10 mouse cellular contexts compared by ENCODE assay signal in genomic region chr6:97027110-97027677, GRCm38 (mm10). TPM values are rescaled to one million over a fixed set of nuclear protein-coding genes. Genes with fewer than 3 reads are reported as not detected.
A peak's percentile ranks its signal among the peaks of the same experiment; 100 is the strongest.
DNase-seq lines count a peak whose midpoint lies in the region; ATAC-seq lines count a peak whose summit lies in the region.
"Had no signal": no experiment of that assay in that cellular context is flagged by ENCODE, and none has a peak within 500 bp of the region (broad histone marks: within the 10 kb centered on the region; RNA-seq: fewer than 3 reads in every experiment).

No protein-coding gene starts in this region.

- H3K4me3 ChIP-seq in midbrain, embryonic 15.5 days = no peak overlapping the region

- H3K27me3 ChIP-seq in midbrain, embryonic 15.5 days (replicated peaks) = 0 out of 2 replicates have a peak, but pooled peaks cover 3% of the 10 kb centered on the region

- intact Hi-C loops in left cerebral cortex, postnatal 14 days (cut with DNase I) = loop anchor here (5.0 to 10.0 kb wide), 2 partner anchors 80 to 1932 kb away; no protein-coding TSS in a partner anchor

- no peaks in the 10 kb centered on the region for H3K36me3 ChIP-seq in midbrain, embryonic 15.5 days (replicated peaks)

- H3K4me2 ChIP-seq in midbrain, embryonic 15.5 days = peak overlapping the region; percentile 26; the same call in 1 of the 2 replicates

- peak; percentile 13 for DNase-seq in CD4-positive, CD25-positive, alpha-beta regulatory T cell, adult 2 months (ENCODE audit: low read depth, low spot score)
- DNase-seq in left cerebral cortex, postnatal 14 days (ENCODE audit: low spot score in 2 of 2) = peak; percentile 11 to 32
- DNase-seq in left cerebral cortex, adult 8-10 months (ENCODE audit: low spot score in 2 of 2) = no peak
- no peak for DNase-seq in T-cell, adult 2 months (ENCODE audit: low spot score)
- DNase-seq in testis, postnatal 14 days (ENCODE audit: low spot score) = no peak
- DNase-seq: right cerebral cortex, postnatal 14 days had no signal

- WGBS in midbrain, embryonic 15.5 days = 33% methylated on average over 5 of the region's 5 CpGs

- no peaks in the 10 kb centered on the region for H3K9me3 ChIP-seq in midbrain, embryonic 15.5 days

- H3K27ac ChIP-seq in midbrain, embryonic 15.5 days = no peak overlapping the region

- no peak overlapping the region for H3K9ac ChIP-seq in midbrain, embryonic 15.5 days

- peaks cover 2% of the 10 kb centered on the region; the same call in 1 of the 2 replicates for H3K4me1 ChIP-seq in midbrain, embryonic 15.5 days

- no peak for ATAC-seq in CD4-positive, CD25-positive, alpha-beta regulatory T cell, adult 4 months
- peak; percentile 74 for ATAC-seq in common myeloid progenitor, adult 5-6 weeks (replicated peaks; ENCODE audit: low read depth, poor library complexity, severe bottlenecking)
- peak; percentile 27; the same call in 1 of the 2 replicates for ATAC-seq in midbrain, embryonic 15.5 days (replicated peaks)

RNA-seq across cellular contexts. Expression of gene Fam19a4, which starts 33.0 kb away (rescaled TPM):
- under 1 TPM in 1 of 2 experiments, not detected in 1; 0.19 TPM for polyA plus RNA-seq in CD4-positive, CD25-positive, alpha-beta regulatory T cell, adult 4 months (2017; shearing (Covaris generic))
- under 1 TPM; 0.44 to 0.47 TPM for total RNA-seq in left cerebral cortex, postnatal 14 days (2021)
- under 1 TPM; 0.35 to 0.67 (median 0.45) TPM for total RNA-seq in left cerebral cortex, adult 8-10 months (2022)
- not detected in 2 replicates for total RNA-seq in common myeloid progenitor, adult 5-6 weeks (2017)
- polyA plus RNA-seq in midbrain, embryonic 15.5 days (2015; fragmentation: Nextera tagmentation; extraction: Ambion mirVana) = 6.4 and 6.6 TPM in 2 replicates
- polyA plus RNA-seq: liver, embryonic 16.5 days had no signal

Comparison
In these comparisons a context has a peak if more than half of its experiments do, and no peak if none do; other contexts are left out.
1. DNase-seq: peak in CD4-positive, CD25-positive, alpha-beta regulatory T cell, adult 2 months (single experiment) and left cerebral cortex, postnatal 14 days (2 of 2); none in left cerebral cortex, adult 8-10 months (0 of 2), T-cell, adult 2 months (single experiment) and testis, postnatal 14 days (single experiment).